Mouse (Mus musculus): ENCODE data around the gene Tfap2b.

- TF ChIP-seq CTCF (IDR thresholded peaks at IDR 0.05; ENCODE audit: low read depth) (no peak), EP300 (IDR thresholded peaks at IDR 0.05; ENCODE audit: low read depth) (no peak)
Measured at GRCm38 (mm10) chr1:19240054-19240453, 31.3 kb downstream of the Tfap2b start.
